Mouse (Mus musculus) stomach, adult 2 months (tissue): ENCODE results near the gene Mex3d. TPM values are rescaled to one million over a fixed set of nuclear protein-coding genes. Genes with fewer than 3 reads are reported as not detected.

Experiments used
- polyA plus RNA-seq: library from polyadenylated mRNA; depleted of rRNA; stranded (reverse); fragments of >200 nt; gene quantifications from 2 replicates; pipeline ENCODE4 v1.2.3, GENCODE M21; 2012; rRNA removed

Mex3d gene
- 11.5 and 24.4 TPM in 2 replicates for polyA plus RNA-seq

GRCm38 (mm10) chr10:80387522-80387959 is at the start of gene Mex3d:
Mex3d (minus strand) TSS chr10:80387659.

GRCm38 (mm10) chr10:80433513-80434232 is 46.2 kb upstream of the Mex3d start, which contains the start of gene Tcf3:
Tcf3 (minus strand) TSS chr10:80433647.

DNA sequence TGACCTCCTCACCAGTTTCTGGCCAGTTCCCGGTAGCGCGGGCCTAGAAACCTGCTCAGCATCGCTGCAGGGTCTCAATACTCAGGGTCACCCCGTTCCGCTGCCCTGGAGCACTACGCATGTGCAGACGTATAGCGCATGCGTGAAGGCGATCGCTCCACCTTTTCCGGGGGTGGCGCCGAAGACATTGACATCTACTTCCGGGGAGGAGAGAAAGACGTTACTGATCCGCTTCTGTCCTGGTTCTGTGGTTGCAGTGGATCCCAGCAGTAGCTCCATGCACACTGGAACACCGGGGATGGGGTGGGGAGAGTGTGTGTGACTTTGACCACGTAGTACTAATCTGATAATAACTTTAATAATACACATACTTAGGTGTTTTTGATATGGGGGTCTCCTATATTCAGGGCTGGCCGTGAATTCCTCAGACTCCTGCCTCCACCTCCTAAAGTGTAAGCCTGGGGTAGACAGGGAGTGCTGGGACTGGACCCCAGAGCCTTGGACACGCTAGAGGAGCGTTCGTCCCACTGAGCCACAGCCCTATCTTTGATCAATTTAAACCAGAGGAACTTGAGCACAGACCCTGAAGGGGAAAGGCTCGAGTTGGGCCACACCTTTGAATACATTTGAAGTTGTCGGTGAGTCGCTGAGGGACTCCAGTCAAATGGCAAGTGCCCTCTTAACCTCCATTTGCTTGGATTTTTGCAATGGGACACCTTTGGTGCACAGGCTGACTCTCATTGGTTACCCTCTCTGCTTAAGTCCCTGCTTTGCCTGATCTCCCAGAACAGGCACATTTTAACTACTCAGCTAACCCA is 19.4 kb upstream of the Mex3d start, which contains the start of gene Uqcr11:
Gene Uqcr11, minus strand, starts transcription at position 147 of the 818 bp plus-strand sequence.

GRCm38 (mm10) chr10:80399191-80399972 is 11.9 kb upstream of the Mex3d start, which contains the start of gene Mbd3:
Mbd3 (minus strand) TSS chr10:80399550.

GRCm38 (mm10) chr10:80356001-80356682 is 31.3 kb downstream of the Mex3d start, which contains the start of gene Plk5:
Plk5 (plus strand) TSS chr10:80356459.

DNA sequence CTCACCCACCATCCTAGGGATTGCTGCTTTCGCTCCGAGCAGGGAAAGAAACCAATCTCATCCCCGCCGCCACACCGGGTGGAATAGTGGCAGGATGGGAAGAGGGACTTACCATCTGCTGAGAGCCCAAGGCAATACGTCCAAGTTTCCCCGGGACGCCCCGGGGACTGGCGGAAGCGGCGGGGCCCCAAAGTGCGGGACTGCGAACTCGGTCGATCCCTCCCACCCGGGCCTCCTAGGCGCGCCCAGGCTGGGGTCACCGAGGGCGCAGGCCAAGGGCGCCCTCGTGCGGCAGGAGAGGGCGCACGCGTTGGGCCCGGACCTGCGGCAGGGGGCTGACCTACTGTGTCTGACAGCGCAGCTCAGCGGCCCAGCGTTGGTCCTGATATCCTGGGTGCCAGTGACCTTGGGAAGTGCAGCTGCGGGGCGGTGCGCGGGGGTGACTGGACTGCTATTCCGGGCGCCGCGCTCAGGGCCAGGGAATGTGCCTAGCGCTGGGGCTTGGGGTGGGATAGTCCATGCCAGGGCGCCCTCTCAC is 39.1 kb downstream of the Mex3d start, which contains the start of gene Adamtsl5:
Gene Adamtsl5, minus strand, starts transcription at position 169 of the 538 bp plus-strand sequence.

Other genes starting within 250 kb of the Mex3d start
- gene Atp5d, start 249.0 kb downstream of the Mex3d start, polyA plus RNA-seq, result 2,554 and 5,321 TPM in 2 replicates
- 18.7 and 25.0 TPM in 2 replicates for gene Cbarp, start 246.8 kb downstream of the Mex3d start, polyA plus RNA-seq
- gene Midn, start 239.4 kb downstream of the Mex3d start, polyA plus RNA-seq, result 112 and 128 TPM in 2 replicates
- gene Cirbp, start 221.7 kb downstream of the Mex3d start, polyA plus RNA-seq, result 45.7 and 52.7 TPM in 2 replicates
- 10.9 TPM in 2 replicates for gene 1600002K03Rik, start 214.7 kb downstream of the Mex3d start, polyA plus RNA-seq
- gene Efna2, start 208.2 kb downstream of the Mex3d start, polyA plus RNA-seq, result 4.5 and 6.8 TPM in 2 replicates
- 11.7 and 16.0 TPM in 2 replicates for gene Mum1, start 161.2 kb downstream of the Mex3d start, polyA plus RNA-seq
- gene Ndufs7, start 138.5 kb downstream of the Mex3d start, polyA plus RNA-seq, result 611 and 945 TPM in 2 replicates
- 17.6 and 31.4 TPM in 2 replicates for gene Gamt, start 126.6 kb downstream of the Mex3d start, polyA plus RNA-seq
- 56.6 and 62.6 TPM in 2 replicates for gene Dazap1, start 126.2 kb downstream of the Mex3d start, polyA plus RNA-seq
- gene Rps15, start 95.2 kb downstream of the Mex3d start, polyA plus RNA-seq, result 607 and 796 TPM in 2 replicates
- 0.72 and 0.77 TPM in 2 replicates for gene Apc2, start 91.7 kb downstream of the Mex3d start, polyA plus RNA-seq
- 36.0 and 44.8 TPM in 2 replicates for gene 2310011J03Rik, start 67.1 kb downstream of the Mex3d start, polyA plus RNA-seq
- gene Pcsk4, start 58.2 kb downstream of the Mex3d start, polyA plus RNA-seq, result 5.0 and 5.9 TPM in 2 replicates
- 5.4 and 6.8 TPM in 2 replicates for gene Reep6, start 57.7 kb downstream of the Mex3d start, polyA plus RNA-seq
- gene Adamtsl5, start 39.2 kb downstream of the Mex3d start, polyA plus RNA-seq, result 19.8 and 25.0 TPM in 2 replicates
- 0.57 and 0.63 TPM in 2 replicates for gene Plk5, start 31.2 kb downstream of the Mex3d start, polyA plus RNA-seq
- gene Mbd3, start 11.9 kb upstream of the Mex3d start, polyA plus RNA-seq, result 66.7 and 84.7 TPM in 2 replicates
- 1,239 and 1,853 TPM in 2 replicates for gene Uqcr11, start 19.2 kb upstream of the Mex3d start, polyA plus RNA-seq
- gene Tcf3, start 46.0 kb upstream of the Mex3d start, polyA plus RNA-seq, result 34.4 and 36.4 TPM in 2 replicates
- 1.2 and 1.8 TPM in 2 replicates for gene Onecut3, start 107.2 kb upstream of the Mex3d start, polyA plus RNA-seq
- gene Atp8b3, start 151.5 kb upstream of the Mex3d start, polyA plus RNA-seq, result not detected in 2 replicates
- gene Rexo1, start 173.9 kb upstream of the Mex3d start, polyA plus RNA-seq, result 24.4 and 24.8 TPM in 2 replicates
- gene Klf16, start 189.7 kb upstream of the Mex3d start, polyA plus RNA-seq, result 17.2 and 26.0 TPM in 2 replicates
- 263 and 463 TPM in 2 replicates for gene Abhd17a, start 202.7 kb upstream of the Mex3d start, polyA plus RNA-seq
- gene Scamp4, start 215.2 kb upstream of the Mex3d start, polyA plus RNA-seq, result 91.7 and 103 TPM in 2 replicates
- gene Adat3, start 215.2 kb upstream of the Mex3d start, polyA plus RNA-seq, result 10.5 and 14.2 TPM in 2 replicates
- 0.62 and 1.2 TPM in 2 replicates for gene Gm49322, start 218.4 kb upstream of the Mex3d start, polyA plus RNA-seq
- 114 and 151 TPM in 2 replicates for gene Csnk1g2, start 235.2 kb upstream of the Mex3d start, polyA plus RNA-seq